Mouse (Mus musculus): Measurements from ENCODE around the gene Zdhhc3.
A peak's percentile ranks its signal among the peaks of the same experiment; 100 is the strongest.

The Zdhhc3 gene

DNA sequence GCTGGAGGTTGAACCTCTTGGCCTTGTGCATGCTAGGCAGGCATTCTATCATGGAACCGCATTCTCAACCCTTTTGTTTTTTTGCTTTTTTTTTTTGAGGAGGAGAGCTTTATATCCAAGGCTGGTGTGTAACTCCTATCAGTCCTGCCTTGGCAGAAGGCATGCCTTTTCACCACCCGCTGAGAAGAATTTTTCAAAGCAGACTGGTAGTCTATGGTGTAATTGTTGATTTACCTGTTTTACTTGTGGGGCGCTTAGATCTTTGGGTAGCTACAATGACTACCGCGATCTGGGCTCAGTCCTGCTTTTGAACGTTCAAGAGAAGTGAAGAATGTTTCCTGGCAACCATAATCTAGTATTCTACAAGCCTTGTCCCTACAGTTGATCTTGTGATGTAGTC lies 926 bp upstream of the Zdhhc3 start:
- DNase-seq (ENCODE audit: low spot score): no peak

DNA sequence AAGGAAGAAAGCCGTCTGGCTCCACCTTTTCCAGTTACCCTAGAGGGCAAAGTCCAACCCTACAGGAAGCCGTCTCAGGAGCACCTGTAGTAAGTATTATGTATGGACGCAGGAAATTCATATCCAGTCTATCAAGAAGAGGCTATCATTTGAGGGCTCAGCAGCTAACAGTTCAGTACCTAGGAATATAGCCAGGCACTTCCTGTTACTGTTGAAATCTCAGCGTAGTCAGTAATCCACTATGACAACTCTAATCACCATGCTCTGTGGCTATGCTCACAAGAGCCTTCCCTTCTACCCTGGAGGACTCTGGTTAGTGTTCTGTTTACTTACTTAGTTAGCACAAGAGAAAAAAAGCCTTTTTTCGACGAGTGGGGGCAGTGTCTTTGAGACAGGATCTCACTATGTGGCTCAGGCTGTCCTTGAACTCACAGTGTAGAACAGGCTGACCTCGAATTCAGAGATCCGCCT lies 1.2 kb downstream of the Zdhhc3 start:
- DNase-seq (ENCODE audit: low spot score): no peak

DNA sequence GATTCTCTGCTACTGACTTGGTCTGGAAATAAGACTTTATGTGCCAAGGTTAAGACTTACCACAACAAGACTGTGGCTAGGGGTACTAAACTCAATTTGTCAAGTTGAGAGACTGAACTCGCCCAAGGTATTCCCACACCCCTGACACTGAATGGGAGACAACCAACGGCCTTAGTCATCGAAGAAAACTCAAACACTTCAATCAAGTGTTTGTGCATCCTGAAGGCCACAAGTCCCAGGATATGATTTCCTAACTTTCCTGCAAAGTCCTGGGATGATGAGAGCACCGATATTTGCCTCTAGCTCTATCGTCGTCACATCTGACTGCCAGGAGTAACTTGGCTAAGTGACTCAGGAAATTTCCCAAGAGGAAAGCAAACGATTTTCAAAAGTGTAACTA lies 3.8 kb downstream of the Zdhhc3 start:
- no peak for DNase-seq (ENCODE audit: low spot score)

DNA sequence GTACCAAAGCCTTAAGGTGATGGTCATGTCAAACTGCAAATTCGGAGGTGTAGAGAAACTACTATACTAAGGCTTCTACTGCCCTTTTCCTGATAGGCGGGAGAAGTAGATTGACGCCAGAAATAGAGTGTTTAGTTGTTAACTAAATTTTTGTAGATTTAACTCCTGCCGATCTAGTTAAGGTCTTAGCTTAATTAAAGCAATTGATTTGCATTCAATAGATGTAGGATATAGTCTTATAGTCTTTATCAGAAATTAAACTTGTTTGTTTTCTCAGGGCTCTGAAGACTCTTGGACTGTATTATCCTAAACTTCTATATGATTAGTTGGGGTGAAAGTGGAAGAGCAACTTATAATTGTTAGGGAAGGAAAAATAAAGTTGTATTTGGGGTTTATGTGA lies 5.8 kb downstream of the Zdhhc3 start:
- no peak for DNase-seq (ENCODE audit: low spot score)

DNA sequence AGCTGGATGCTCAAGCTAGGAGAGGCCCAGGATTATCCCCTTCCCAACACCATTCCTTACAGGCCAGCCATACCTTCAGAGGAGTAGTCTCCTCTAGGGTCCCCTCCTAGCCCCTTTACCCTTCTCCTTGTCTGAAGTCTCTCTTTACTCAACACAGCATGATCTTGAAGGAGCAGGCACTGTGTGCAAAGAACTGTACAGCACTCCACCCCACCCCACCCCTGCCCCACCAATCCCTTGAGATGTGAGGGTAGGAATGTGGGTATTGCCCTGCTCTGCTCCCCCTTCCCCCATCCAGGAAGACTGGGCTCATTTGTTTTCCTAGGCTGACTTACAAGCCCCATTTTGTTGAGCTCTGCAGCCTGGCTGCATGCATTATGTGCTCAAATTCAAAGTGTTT lies 8.6 kb downstream of the Zdhhc3 start:
- DNase-seq (ENCODE audit: low spot score): no peak

DNA sequence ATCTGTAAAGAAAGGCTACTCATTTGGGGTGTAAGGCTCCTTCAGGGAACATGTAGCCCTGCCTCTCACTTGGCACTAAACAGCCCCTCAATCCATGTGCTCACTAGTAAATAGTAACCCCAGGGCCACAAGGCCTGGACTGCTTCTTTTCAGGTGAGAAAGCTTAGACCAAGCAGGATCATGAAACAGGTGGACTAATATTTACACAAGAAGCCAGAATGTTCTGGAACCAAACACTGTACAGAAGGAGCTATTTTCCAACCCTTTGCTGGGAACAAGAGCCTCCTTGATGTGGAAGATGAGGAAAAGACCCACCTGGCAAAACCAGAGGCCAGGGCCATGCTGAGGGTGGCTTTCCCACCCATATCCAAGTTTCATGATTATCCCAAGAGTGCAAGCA lies 9.6 kb downstream of the Zdhhc3 start:
- no peak for DNase-seq (ENCODE audit: low spot score)

DNA sequence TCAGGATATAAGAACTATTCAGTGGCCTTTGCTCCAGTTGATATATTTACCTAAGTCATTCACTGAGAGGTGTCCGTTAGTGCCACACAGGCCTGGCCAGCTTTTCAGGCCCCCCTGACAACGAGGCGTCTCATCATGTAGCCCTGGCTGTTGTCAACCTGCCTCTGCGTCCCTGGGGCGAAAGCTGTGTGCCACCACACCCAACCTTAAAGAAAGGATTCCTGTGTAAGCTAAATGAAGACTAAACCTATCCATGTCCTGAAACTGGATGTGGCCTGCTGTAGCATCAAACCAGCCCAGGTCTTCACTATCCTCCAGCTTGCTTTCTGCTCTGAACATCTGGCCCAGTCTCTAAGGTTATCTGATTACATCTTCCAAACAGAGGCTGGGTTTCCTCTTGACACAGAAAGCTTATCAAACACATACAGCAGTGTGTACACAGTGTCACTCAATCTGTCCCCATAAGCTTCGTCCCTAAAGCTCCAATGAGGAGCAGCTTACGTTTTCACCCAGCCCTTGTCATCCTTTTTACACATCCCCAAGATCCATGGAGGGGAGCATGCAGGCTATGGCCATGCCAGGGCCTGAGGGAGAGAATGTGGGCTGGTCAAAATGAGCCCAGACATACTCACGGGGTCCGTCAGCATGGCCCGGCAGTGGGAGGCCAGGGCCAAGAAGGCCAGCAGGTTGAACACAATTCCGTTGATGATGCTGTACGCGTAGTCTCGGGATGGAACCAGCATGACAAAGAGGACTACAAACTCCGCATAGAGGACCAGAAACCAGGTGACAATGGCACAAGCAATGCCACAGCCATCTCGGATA lies 13.2 kb downstream of the Zdhhc3 start:
- no peak for DNase-seq (ENCODE audit: low spot score)

DNA sequence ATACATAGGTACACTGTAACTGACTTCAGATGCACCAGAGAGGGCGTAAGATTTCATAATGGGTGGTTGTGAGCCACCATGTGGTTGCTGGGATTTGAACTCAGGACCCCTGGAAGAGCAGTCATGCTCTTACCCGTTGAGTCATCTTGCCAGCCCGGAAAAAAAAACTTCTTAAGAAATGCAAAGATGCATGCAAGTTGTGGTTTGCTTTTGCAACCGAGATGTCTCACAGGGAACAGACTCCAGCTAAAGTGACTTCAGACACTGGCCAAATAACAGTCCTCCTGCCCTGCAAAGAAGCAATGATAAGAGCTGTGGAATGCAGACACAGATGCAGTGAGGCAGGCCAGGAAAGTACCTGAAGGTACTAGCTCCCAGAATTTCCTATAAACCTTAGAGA lies 22.2 kb downstream of the Zdhhc3 start:
- no peak for DNase-seq (ENCODE audit: low spot score)

DNA sequence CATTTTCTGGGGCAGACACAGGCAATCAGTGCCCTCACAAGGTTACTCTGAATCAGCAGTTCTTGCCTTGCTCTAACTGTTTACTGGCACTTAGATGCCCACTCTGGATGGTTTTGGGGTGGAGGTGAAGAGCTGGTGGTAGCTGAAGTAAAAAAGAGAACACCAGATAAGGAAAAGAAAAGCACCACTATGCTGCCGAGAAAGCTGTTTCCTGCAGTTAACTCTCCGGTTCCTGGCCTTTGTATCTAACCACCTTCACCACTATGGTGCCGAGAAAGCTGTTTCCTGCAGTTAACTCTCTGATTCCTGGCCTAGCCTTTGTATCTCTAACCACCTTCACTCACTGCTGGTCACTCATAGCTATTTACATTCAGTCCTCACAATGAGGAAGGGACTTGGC lies 25.4 kb downstream of the Zdhhc3 start:
- no peak for DNase-seq (ENCODE audit: low spot score)

DNA sequence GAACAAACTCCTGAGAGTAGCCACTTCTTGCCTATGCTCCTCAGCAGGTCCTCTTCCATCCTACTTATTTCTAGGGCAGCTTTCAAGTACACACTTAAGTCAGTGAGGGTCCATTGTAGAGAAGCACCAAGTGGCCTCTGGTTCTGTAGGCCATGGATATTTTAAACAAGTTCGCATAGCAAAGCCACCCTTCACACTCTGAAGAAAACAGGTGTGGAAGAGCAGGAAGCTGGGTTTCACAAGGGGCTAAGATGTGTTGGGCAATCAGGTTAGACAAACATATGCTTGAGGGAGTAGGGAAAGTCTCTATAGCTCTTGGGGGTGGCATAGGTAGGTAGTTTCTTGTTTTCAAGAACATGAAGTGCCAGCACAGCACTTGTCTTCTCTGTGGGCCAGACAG lies 27.6 kb downstream of the Zdhhc3 start:
- no peak for DNase-seq (ENCODE audit: low spot score)

DNA sequence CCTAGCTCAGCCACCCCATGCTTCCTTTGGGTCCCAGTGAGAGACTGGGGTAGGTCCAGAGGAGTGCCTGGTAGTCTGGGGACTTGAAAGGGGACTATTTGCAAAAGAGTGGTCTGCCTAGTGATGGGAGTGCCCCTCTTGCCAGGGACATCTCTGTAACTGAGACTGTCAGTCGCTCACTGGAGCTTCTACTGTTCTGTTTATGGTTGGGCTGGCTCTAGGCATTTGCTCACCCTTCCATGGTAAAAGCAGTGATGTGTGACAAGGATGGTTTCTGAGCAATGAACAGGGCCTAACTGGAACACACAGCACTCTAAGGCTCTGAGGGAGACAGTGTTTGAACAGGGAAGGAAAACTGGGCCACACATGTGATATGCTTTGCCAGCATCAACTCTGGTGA lies 32.2 kb downstream of the Zdhhc3 start:
- DNase-seq (ENCODE audit: low spot score): no peak

DNA sequence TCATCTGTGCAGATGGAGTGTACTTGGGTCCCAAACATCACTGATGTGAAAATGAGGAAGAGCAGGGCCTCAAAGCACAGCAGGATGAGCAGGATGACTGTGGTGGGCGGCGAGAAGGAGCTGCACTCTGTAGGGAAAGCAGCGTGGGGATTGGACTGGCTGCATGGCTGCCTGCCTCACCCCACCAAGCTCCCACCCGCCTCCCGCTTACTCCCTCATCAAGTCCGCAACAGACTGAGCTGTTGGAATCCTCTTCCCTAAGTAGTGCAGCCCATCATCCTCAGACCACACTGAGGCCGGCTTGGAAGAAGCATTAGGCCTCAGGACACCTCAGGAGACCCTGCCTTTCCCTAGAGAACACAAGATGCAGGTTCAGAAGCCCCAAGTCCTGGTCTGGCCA lies 32.6 kb downstream of the Zdhhc3 start:
- DNase-seq (ENCODE audit: low spot score): no peak

DNA sequence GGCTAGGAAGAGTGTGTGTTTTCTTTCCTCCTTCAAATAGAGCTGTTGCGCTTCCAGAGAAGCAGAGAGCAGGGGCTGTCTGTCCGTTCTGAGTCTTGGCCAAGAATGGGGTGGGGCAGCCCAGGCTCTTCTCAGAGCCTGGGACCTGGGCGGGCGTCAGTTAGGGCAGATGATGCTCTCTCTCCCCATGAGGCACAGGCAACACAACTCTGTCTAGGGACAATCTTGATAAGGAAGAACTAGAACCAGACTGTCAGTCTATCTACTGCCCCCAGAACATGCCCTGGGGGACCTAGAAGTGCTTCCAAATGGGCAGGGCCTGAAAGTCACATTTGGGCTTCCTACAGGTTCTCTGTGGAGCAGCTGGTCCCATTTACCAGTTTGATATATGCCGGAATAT lies 33.9 kb downstream of the Zdhhc3 start:
- DNase-seq (ENCODE audit: low spot score): no peak

DNA sequence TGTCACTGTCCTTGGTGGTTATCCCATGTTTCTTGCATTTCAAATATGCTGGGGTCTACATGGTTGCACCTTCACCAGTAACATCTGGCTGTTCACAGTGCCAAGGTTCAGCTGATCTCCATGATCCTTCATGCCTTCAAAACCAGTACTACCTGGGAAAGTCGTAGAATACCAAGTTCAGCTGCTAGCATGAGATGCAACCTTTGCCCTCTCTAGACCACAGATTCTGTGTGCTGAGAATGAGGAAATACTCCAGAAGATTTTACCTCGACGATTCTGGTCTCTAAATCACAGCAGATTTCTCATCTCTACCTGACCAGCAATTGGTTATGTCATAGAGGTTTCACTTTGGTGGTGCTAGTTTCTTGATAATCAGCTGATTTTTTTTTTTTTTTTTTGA lies 52.8 kb downstream of the Zdhhc3 start:
- DNase-seq (ENCODE audit: low spot score): no peak

DNA sequence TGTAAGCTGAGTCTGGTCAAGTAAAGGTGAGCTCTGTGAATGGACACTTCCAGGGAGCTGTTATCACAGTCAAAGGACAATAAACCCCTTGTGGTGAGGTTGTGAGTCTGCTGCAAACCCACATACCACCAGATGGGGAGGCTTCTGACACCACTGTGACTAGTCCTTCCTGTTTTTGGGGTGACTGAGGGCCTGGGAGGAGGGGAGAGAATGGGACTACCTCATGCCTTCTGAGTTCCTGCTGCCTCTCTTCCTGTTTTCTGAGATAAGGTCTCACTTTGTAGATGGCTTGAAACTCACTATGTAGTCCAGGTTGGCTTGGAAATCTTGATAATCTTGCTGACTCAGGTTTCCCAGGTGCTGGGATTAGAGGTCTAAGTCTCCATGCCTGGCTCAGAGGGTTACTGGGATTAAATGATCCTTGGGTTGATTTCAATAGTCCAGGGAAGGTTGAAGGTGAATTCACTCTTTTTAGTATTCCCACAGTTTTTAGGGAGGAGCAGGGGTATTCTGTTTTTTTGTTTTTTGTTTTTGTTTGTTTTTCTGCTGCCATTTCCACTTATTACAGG lies 54.2 kb downstream of the Zdhhc3 start:
- no peak for DNase-seq (ENCODE audit: low spot score)

DNA sequence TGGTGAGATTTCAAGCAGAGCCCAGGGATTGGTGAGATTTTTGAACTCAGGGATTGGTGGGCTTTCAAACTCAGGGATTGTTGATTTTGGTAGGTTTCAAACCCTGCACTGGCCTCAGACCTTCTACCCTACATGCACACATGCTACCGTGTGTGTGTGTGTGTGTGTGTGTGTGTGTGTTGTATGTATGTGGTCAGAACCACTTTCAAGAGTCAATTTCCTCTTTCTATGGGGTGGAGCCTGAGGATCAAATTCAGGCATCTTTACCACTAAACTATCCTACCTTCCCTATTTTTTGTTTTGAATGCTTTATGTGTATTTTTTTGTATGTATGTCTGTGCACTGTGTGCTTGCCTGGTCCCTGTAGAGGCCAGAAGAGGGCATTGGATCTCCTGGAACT lies 65.3 kb downstream of the Zdhhc3 start:
- DNase-seq (ENCODE audit: low spot score): no peak

DNA sequence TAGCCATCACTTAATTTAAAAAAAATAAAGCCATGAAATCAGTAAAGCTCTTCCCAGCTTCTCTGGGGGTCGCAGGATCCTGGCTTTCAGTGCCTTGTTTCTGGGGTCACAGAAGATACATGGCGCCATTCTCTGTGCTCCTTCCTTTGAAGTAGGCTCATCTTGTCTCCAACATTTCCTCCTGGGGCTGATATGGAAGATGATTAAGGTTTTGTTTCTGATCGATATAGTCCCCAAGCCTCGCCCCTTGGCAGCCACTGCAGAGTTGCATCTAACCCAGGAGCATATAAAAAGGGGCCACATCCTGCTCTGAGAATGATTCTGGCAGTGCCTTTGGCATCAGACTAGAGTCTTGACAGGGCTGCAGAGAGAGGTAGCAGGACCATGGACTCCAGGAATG lies 78.6 kb downstream of the Zdhhc3 start, which contains the start of gene Tgm4:
Gene Tgm4 (plus strand): TSS at position 301 of the 400 bp plus-strand sequence.
- no peak for DNase-seq (ENCODE audit: low spot score)

DNA sequence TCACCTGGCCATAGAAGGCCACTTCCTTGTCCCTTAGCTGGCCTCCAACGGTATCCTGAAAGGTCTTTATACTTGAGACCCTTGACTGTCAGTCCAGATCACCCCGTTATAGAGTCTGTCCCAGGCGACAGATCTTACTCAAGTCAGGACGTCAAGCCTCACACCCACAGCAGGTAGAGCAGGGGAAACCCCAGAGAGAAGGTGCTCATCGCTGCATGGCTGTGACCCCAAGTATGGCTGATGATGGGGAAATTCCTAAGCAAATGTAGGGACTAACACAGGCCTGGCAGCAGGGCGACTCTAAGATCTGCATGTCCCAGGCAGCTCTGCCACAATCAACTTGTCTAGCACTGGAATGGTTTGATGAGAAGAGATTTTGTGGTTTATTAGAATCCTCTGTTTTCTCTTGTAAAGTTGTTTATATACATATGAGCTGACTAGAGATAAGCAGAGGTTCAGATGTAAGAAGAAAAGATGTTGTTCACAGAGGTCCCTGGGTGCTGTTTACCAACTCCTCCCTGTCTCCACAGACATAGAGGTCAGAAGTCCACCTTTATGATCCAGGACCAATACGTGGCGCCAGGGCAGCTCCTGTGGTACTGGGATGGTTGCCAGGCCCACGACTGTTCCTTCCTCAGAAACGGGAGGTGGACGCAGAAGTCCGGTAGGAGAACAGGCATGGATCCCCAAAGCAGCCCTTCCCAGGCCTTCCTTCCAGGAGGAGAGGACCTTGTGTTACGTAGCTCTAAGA lies 81.3 kb downstream of the Zdhhc3 start:
- no peak for DNase-seq (ENCODE audit: low spot score)

DNA sequence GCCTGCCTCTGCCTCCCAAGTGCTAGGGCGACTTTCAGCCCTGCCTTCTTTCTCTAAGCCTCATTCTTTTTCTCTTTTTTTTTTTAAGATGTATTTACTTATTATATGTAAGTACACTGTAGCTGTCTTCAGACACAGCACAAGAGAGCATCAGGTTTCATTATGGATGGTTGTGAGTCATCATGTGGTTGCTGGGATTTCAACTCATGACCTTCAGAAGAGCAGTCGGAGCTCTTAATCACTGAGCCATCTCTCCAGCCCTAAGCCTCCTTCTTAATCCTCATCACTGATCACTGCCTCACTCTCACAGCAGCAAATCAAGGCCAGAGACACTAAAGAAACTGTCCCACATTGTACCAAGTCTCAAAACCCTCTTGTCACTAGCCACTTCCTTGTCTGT lies 88.8 kb downstream of the Zdhhc3 start:
- DNase-seq (ENCODE audit: low spot score): no peak

DNA sequence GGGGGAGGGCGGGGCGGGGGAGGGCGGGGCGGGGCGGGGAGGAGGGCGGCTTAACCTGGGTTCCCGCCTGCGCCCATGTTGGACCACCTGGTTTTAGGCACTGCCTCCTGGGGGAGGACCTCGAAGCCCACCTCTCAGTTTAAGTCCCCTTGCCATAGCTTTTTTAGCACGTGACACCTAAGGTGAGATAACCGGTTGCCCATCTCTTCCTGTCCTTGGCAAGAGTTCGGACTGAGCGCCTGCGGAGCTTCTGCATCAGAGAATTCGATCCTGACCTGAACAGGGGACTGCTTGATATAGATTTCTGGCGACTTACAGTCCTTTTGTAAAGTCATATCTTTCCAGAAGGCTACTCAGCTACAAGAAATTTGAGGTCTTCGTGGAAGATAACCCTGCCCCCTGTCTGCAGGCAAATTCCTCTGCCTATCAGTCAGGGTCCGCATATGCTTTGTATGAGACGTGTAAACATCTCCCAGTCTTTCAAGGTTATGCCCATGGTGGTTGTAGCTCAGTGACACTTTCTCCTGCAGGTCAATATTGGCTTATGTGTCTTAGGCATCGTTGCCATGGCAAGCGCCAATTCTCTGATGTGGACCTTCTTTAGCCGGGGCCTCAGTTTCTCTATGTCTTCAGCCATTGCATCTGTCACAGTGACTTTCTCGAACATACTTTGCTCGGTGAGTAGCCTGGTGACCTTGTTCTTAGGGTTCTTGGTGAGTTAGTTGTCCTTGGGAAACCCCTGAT lies 91.2 kb downstream of the Zdhhc3 start:
- DNase-seq (ENCODE audit: low spot score): peak; percentile 16

DNA sequence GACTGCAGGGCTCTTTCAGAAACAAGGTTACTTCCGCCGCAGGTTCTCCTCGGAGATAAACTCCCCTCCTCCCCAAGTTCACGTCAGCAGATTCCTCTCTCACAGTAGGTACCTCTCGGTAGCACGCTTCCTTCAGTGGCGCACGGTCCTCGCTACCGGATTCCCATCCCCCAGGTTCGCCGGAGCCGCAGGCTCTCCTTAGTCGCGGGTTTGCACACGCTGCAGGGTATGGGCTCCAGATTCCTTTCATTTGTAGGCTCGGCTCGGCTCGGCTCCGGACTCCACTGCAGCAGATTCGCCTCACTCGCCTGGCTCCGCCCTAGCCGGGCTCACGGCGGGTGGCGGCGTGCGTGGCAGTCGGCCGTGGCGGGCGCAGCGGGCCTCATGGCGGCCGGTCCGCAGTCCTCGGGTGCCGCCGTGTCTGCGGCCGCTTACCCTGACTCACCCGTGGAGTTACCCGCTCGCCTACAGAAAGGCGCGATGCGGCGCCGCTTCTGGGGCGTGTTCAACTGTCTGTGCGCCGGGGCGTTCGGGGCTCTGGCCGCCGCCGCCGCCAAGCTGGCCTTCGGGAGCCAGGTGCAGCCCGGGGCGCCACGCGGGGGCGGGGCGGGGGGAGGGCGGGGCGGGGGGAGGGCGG lies 91.9 kb downstream of the Zdhhc3 start, which contains the start of gene Tmem42:
Gene Tmem42 (plus strand): TSS at position 332 of the 637 bp plus-strand sequence.
- peak; percentile 76 for DNase-seq (ENCODE audit: low spot score)

All from left cerebral cortex, adult 11 months (tissue).